Mouse (Mus musculus) lung, embryonic 15.5 days (tissue): Measurements from ENCODE around the gene Tvp23a. TPM values are rescaled to one million over a fixed set of nuclear protein-coding genes. Genes with fewer than 3 reads are reported as not detected.

Source experiments
- ATAC-seq: fragments of 200-750 bp; cut with Nextera tagmentation; 2 replicates; pipeline ENCODE4 v1.8.0; 2017; ENCODE audit warnings: moderate number of reproducible peaks, borderline replicate concordance; ENCODE audit not compliant: low FRiP score, low TSS enrichment; ENCODE audit errors: extremely low read depth
- H3K27ac ChIP-seq: fragments of 300-500 bp; sonication (generic); 2 replicates; pipeline ENCODE4 v1.5.1; 2015; ENCODE audit warnings: moderate library complexity, mild to moderate bottlenecking, inconsistent platforms
- H3K27me3 ChIP-seq: fragments of 300-500 bp; sonication (generic); 2 replicates; pipeline ENCODE4 v1.6.1; 2015; ENCODE audit warnings: inconsistent platforms
- H3K36me3 ChIP-seq: fragments of 300-500 bp; sonication (generic); 2 replicates; pipeline ENCODE4 v1.6.1; 2015; ENCODE audit warnings: inconsistent platforms
- H3K4me1 ChIP-seq: fragments of 300-500 bp; sonication (generic); 2 replicates; pipeline ENCODE4 v1.6.1; 2015; ENCODE audit warnings: inconsistent platforms
- H3K4me2 ChIP-seq: fragments of 300-500 bp; sonication (generic); 2 replicates; pipeline ENCODE4 v1.6.1; 2015; ENCODE audit warnings: inconsistent platforms, mild to moderate bottlenecking, moderate library complexity
- H3K4me3 ChIP-seq: fragments of 300-500 bp; sonication (generic); 2 replicates; pipeline ENCODE4 v1.5.1; 2015; ENCODE audit warnings: mild to moderate bottlenecking, inconsistent platforms
- H3K9ac ChIP-seq: fragments of 300-500 bp; sonication (generic); 2 replicates; pipeline ENCODE4 v1.6.1; 2015; ENCODE audit warnings: inconsistent platforms
- H3K9me3 ChIP-seq: fragments of 300-500 bp; sonication (generic); 2 replicates; pipeline ENCODE4 v1.6.1; 2016; ENCODE audit warnings: inconsistent platforms
- WGBS: fragments of 180-500 bp; shearing (Covaris S2); methylation state at CpG from one replicate; pipeline ENCODE4 v1.1.7; 2015; 5-methylcytosine and 5-hydroxymethylcytosine counted together
- polyA plus RNA-seq: library from polyadenylated mRNA; unstranded; fragments of >200 nt; fragmentation: Nextera tagmentation; extraction: Ambion mirVana; gene quantifications from 2 replicates; pipeline ENCODE4 v1.2.1, GENCODE M21; 2015

Tvp23a gene
- polyA plus RNA-seq, 1 experiment from 2014 or later = 10.5 TPM

DNA sequence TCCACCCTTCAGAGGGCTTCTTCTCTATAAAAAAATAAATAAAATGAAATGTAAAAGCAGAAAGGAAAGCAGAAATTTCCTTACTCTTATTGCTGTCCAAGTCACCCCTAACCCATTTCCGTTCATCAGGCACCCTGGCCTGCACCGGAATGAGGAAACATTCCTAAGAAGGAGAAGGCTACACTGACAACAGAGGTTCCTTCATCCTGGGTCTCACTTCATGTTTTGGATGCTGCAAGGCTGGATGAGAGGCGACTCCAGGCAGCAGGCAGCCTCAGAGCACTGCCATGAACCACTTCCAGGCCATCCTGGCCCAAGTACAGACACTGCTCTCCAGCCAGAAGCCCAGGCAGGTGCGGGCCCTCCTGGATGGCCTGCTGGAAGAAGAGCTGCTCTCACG, 32.7 kb upstream of the Tvp23a start, which contains the start of gene Ciita:
Gene Ciita (plus strand): TSS at position 203 of the 400 bp plus-strand sequence.
- no peak for ATAC-seq
- Histone ChIP-seq H3K36me3 (no peaks in the 10 kb centered on the region), H3K27me3 (no peaks in the 10 kb centered on the region), H3K4me2 (no peak within 1 kb of the TSS), H3K4me3 (no peak within 1 kb of the TSS), H3K9ac (no peak within 1 kb of the TSS), H3K9me3 (no peaks in the 10 kb centered on the region), H3K27ac (no peak within 1 kb of the TSS), H3K4me1 (peaks cover 6% of the 10 kb centered on the region; the same call in 1 of the 2 replicates)
- WGBS = 69% methylated on average over 5 of the region's 5 CpGs

DNA sequence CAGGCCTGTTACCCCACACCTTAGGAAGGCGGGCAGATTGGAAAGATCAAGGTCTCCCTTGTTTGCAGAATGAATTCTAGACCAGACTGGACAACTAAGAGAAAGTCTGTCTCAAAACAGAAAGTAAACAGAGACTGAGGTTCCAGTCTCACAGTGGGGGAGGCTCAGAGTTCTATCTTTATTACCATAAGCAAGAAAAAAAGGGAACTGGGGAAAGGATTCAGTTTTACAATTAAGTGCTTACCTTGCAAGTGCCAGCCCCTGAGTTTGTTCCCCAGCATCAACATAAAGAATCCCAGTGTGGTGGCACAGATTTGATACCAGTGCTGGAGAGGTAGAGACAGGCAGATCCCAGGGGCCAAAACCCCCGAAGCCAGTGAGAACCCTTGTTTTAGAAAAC, 28.8 kb upstream of the Tvp23a start:
- peak overlapping the region; percentile 51 for H3K27ac ChIP-seq
- 47% methylated on average over 2 of the region's 2 CpGs for WGBS

DNA sequence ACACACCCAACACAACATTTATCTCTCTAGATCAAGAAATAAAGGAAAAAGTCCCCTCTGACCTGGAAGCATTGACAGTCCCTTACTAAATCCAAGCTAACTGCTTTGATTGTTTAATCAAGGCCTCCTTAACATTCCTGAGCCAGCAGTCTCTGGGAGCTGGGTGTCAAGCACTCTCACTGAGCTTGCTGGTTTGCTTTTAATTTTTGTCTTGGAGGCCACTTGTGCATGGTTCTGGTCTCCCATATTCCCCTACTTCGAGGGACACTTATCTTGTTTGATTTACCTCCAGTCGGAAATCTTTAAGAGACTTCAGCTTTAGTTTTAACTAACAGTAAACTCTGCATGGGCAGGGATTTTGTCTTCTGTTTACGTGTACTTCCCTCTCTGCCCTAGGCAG, 27.8 kb upstream of the Tvp23a start:
- Histone ChIP-seq H3K4me3 (no peak overlapping the region), H3K27me3 (no peaks in the 10 kb centered on the region), H3K27ac (peak overlapping the region; percentile 74), H3K36me3 (no peaks in the 10 kb centered on the region), H3K4me2 (no peak overlapping the region), H3K4me1 (peaks cover 20% of the 10 kb centered on the region; the same call in 1 of the 2 replicates), H3K9me3 (no peaks in the 10 kb centered on the region), H3K9ac (no peak overlapping the region)
- 28% methylated on average over 3 of the region's 3 CpGs for WGBS
- ATAC-seq = peak; percentile 81; the same call in 1 of the 2 replicates

More for the DNA sequence above, 28.8 kb upstream of the Tvp23a start:
- H3K27me3 ChIP-seq = no peaks in the 10 kb centered on the region
- H3K9ac ChIP-seq = no peak overlapping the region
- no peaks in the 10 kb centered on the region for H3K9me3 ChIP-seq
- H3K4me1 ChIP-seq = peaks cover 20% of the 10 kb centered on the region; the same call in 1 of the 2 replicates
- no peaks in the 10 kb centered on the region for H3K36me3 ChIP-seq
- no peak for ATAC-seq
- no peak overlapping the region for H3K4me3 ChIP-seq
- no peak overlapping the region for H3K4me2 ChIP-seq

DNA sequence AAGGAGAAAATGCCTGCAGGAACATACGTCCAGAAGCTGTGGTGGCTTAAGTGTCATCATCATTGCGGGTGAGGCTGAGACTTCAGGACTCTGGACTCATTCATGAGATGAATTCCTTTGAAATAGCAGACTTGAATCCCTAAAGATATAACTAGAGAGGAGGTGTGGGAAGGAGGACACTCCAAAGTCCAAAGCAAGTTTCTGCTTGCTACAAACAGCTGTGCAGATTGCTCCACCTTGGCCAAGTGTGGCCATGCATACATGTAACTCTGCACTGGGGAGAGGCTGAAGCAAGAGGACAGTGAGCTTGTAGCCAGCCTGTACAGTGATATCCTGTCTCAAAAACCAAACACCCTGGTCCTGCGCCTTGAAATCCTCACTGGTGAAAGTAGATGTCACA, 24.8 kb upstream of the Tvp23a start:
- no peak for ATAC-seq
- Histone ChIP-seq H3K36me3 (no peaks in the 10 kb centered on the region), H3K4me1 (peaks cover 20% of the 10 kb centered on the region; the same call in 1 of the 2 replicates), H3K4me3 (no peak overlapping the region), H3K27ac (no peak overlapping the region), H3K4me2 (no peak overlapping the region), H3K9ac (no peak overlapping the region), H3K27me3 (no peaks in the 10 kb centered on the region), H3K9me3 (no peaks in the 10 kb centered on the region)
- WGBS = 91% methylated on average over 3 of the region's 3 CpGs

- ATAC-seq = no peak
Observed at GRCm38 (mm10) chr16:10468201-10468600, 21.0 kb upstream of the Tvp23a start.

GRCm38 (mm10) chr16:10467391-10468107, 20.4 kb upstream of the Tvp23a start:
- no peak overlapping the region for H3K9ac ChIP-seq
- WGBS = 32% methylated on average over 11 of the region's 11 CpGs
- H3K36me3 ChIP-seq = no peaks in the 10 kb centered on the region
- H3K27ac ChIP-seq = 0 out of 2 replicates have a peak overlapping the region, but pooled peaks have one; percentile 5
- H3K4me2 ChIP-seq = no peak overlapping the region
- H3K9me3 ChIP-seq = no peaks in the 10 kb centered on the region
- no peak for ATAC-seq
- H3K4me1 ChIP-seq = no peaks in the 10 kb centered on the region; the same call in 1 of the 2 replicates
- no peaks in the 10 kb centered on the region for H3K27me3 ChIP-seq
- H3K4me3 ChIP-seq = no peak overlapping the region

More at GRCm38 (mm10) chr16:10468201-10468600, 21.0 kb upstream of the Tvp23a start:
- H3K4me3 ChIP-seq = no peak overlapping the region
- H3K27ac ChIP-seq = no peak overlapping the region
- WGBS = 76% methylated on average over 1 of the region's 1 CpGs
- H3K4me1 ChIP-seq = peaks cover 3% of the 10 kb centered on the region; the same call in 1 of the 2 replicates
- H3K36me3 ChIP-seq = no peaks in the 10 kb centered on the region
- no peaks in the 10 kb centered on the region for H3K9me3 ChIP-seq
- H3K9ac ChIP-seq = no peak overlapping the region
- no peak overlapping the region for H3K4me2 ChIP-seq
- H3K27me3 ChIP-seq = no peaks in the 10 kb centered on the region

DNA sequence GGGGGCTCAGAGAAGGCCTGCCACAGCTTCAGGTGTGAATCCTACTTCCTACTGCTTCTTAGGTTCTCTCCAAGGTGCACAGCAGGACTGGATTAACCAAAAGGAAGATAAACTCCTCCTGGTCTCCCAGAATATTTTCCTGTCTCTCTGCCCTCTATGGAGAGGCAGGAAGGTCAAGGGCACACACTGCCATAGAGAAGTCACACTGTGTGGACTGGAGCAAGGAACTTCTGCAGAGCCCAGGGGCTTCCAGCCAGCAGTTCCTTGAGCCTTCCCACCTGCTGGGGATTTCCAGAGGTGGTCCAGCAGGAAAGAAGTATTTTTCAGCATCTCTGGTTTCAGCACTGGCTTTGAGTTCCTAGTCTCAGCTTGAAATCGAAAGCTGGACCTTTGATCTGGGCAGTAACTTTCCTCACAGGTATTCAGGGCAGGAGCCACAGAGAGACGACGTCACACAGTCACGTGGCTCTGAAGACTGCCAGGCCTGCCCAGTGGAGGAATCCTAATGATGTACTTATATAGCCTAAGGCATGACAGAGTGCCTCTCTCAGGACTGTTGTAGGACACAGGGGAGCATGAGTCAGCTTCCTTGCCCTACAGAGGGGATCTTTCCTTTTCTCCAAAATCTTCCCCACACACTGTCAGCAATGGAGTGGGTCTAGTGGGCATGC, 18.0 kb upstream of the Tvp23a start:
- no peaks in the 10 kb centered on the region for H3K4me1 ChIP-seq
- no peak overlapping the region for H3K27ac ChIP-seq
- no peaks in the 10 kb centered on the region for H3K9me3 ChIP-seq
- ATAC-seq = no peak
- H3K9ac ChIP-seq = no peak overlapping the region
- no peak overlapping the region for H3K4me2 ChIP-seq
- no peaks in the 10 kb centered on the region for H3K36me3 ChIP-seq
- H3K27me3 ChIP-seq = no peaks in the 10 kb centered on the region
- no peak overlapping the region for H3K4me3 ChIP-seq
- 19% methylated on average over 4 of the region's 4 CpGs for WGBS

DNA sequence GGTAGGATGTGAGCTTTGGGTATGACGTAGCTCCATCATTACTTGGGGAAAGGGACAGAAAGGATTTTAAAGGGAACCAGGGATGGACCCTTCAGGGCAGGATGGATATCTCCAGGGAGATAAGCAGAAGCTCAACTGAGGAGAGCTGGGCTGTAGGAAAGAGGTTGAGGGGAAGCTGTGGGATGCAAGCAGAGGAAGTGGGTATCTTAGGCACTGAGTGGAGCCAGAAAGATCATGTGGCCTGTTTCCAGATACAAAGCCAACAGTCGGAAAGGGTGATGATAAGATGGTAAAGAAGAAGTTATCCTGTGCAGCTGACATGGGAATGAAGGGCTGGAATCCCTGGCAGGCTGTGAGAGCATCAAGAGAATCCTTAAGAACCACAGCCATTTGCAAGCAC, 14.0 kb upstream of the Tvp23a start:
- ATAC-seq = no peak
- Histone ChIP-seq H3K4me3 (no peak overlapping the region), H3K27me3 (no peaks in the 10 kb centered on the region), H3K27ac (no peak overlapping the region), H3K4me1 (no peaks in the 10 kb centered on the region), H3K9ac (no peak overlapping the region), H3K36me3 (no peaks in the 10 kb centered on the region), H3K4me2 (no peak overlapping the region), H3K9me3 (no peaks in the 10 kb centered on the region)
- 80% methylated on average over 2 of the region's 2 CpGs for WGBS

DNA sequence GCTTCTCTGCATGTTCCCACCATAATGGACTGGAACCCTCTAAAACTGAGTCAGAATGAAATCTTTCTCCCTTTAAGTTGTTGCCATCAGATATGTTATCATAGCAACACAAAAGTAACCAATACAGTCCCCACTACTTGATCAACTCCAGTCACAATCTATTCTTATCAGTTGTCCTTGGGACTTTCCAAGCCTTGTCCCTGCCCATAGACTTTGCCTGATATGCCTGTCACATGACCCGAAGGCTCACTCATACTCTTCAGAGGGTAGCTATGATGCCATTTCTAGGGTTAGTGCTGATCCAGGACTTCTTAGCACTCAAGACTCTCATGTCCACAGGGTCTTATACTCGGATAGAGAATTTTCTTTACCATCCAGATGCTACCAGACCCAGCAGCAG, 13.0 kb upstream of the Tvp23a start:
- Histone ChIP-seq H3K4me2 (no peak overlapping the region), H3K4me3 (no peak overlapping the region), H3K36me3 (no peaks in the 10 kb centered on the region), H3K9ac (no peak overlapping the region), H3K27me3 (no peaks in the 10 kb centered on the region), H3K27ac (no peak overlapping the region), H3K9me3 (no peaks in the 10 kb centered on the region), H3K4me1 (no peaks in the 10 kb centered on the region)
- 69% methylated on average over 2 of the region's 2 CpGs for WGBS
- no peak for ATAC-seq

DNA sequence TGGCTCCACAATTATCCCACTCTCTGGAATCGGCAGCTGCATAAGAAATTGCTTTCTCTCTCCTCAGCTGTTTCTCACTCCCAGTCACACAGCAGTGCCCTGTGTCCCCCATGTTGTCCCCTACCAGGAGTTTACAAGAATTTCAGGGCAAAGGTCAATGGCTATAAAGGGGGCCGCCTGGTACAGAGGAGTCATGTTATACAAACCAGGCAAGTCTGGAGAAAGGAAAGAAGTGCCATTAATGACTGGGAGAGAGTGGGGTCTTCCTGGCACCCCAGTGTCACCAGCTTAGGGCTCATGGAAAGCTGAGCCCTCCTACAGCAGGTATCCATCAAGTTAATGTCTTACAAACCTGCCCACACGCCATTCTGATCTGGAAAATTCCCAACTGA, 7.4 kb upstream of the Tvp23a start:
- no peak overlapping the region for H3K4me3 ChIP-seq
- peaks cover 31% of the 10 kb centered on the region for H3K4me1 ChIP-seq
- no peaks in the 10 kb centered on the region for H3K27me3 ChIP-seq
- H3K9ac ChIP-seq = no peak overlapping the region
- no peak overlapping the region for H3K4me2 ChIP-seq
- H3K9me3 ChIP-seq = no peaks in the 10 kb centered on the region
- no peak overlapping the region for H3K27ac ChIP-seq
- WGBS = 31% methylated on average over 3 of the region's 3 CpGs
- ATAC-seq = no peak
- H3K36me3 ChIP-seq = no peaks in the 10 kb centered on the region

- Histone ChIP-seq H3K4me1 (peaks cover 31% of the 10 kb centered on the region), H3K27me3 (no peaks in the 10 kb centered on the region), H3K9ac (no peak overlapping the region), H3K36me3 (no peaks in the 10 kb centered on the region), H3K4me2 (no peak overlapping the region), H3K9me3 (no peaks in the 10 kb centered on the region), H3K4me3 (no peak overlapping the region), H3K27ac (no peak overlapping the region)
- 82% methylated on average over 6 of the region's 6 CpGs for WGBS
- ATAC-seq = no peak
Observed at GRCm38 (mm10) chr16:10453872-10454582, 6.9 kb upstream of the Tvp23a start.
